Mouse (Mus musculus) heart, postnatal 10 days (tissue): ENCODE data around the gene Tmem43. TPM values are rescaled to one million over a fixed set of nuclear protein-coding genes. Genes with fewer than 3 reads are reported as not detected.

Experiments
- DNase-seq, 2 experiments: peaks; one replicate each; pipeline ENCODE4 v3.0.0; 2021
- intact Hi-C: fragments of 180-260 bp; cut with DNase I; formaldehyde crosslinking; loops from one replicate; pipeline ENCODE4 v1.15.1; 2025
- total RNA-seq, 2 experiments: library from RNA; stranded (reverse); gene quantifications; 2 replicates each; pipeline ENCODE4 v1.2.3; 2021

The Tmem43 gene
- total RNA-seq, 2 experiments from 2014 or later: 27.0 to 28.4 TPM

- intact Hi-C loops: no loop called here
- DNase-seq: peak; percentile 59 to 61
These were observed 15.2 kb downstream of the Tmem43 start for GRCm38 (mm10) chr6:91488496-91489212.

DNA sequence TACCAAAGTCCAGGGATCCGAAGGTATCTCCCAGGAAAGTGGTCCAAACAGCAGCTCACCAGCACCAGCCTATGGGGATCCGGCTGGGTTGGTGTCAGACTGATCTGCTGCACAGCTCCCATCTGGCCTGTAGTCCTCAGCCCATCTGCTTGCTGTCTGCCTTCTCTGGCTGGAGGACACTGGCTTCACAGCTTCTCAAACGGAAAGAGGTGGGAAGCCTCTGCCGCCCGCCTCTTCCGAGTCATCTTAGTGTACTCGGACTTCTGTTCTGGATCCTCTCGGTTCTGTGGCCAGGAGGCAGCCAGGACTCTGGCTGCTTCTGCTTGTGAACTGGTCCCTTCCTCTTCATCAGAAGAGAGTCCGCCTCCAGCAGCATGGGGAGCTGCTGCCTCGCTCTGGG is 16.4 kb downstream of the Tmem43 start:
- intact Hi-C loops: no loop called here
- peak; percentile 31 to 42 for DNase-seq

DNA sequence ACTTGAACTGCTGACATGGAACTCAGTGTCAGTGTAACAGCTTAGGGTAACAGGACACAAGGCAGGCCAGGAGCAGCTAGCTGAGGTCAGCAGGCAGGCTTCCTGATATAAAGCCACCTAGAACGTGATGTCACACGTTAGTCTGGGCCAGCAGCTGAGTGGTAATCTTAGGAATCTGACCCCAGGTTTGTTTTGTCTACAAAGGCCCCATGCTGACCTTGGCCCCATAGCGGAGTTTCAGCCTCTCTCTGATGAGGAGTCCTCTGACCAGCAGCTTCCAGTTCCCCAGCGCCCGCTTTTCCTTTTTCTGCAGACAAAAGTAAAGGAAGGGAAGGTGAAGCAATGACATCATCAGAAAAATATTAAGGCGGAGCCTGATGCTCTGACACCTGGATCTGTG is 17.5 kb downstream of the Tmem43 start:
- DNase-seq: no peak
- intact Hi-C loops: no loop called here

- intact Hi-C loops: no loop called here
- DNase-seq: no peak
These were observed 19.6 kb downstream of the Tmem43 start for GRCm38 (mm10) chr6:91493053-91493452.

- no peak for DNase-seq
- intact Hi-C loops: no loop called here
These were observed 21.0 kb downstream of the Tmem43 start for GRCm38 (mm10) chr6:91494526-91494925.

- intact Hi-C loops: no loop called here
- no peak for DNase-seq
These were observed 29.8 kb downstream of the Tmem43 start for GRCm38 (mm10) chr6:91503302-91503701.

GRCm38 (mm10) chr6:91506036-91506435 is 32.5 kb downstream of the Tmem43 start:
- no peak for DNase-seq
- intact Hi-C loops: no loop called here

DNA sequence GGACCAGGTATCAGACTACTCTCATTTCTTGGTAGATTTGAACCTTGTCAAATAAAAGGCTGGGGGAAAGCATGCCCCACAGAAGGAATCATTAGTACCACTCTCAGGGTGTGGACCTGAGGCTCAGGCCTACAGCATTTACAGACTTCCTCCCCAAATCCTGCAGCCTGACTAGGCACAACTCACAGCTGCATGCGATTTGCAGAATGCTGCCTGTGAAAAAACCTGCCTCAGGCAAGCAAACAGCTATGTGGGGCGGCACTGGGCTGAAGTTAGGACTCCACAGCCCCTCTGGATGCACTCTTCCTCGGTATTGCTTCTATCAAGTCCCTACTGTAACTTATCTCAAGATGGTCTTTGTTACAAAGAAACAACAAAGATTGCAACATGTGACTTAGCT is 34.5 kb downstream of the Tmem43 start:
- no peak for DNase-seq
- intact Hi-C loops: loop anchor here (2.0 kb wide), 1 partner anchor 221 kb away; no protein-coding TSS in a partner anchor

GRCm38 (mm10) chr6:91509326-91509725 is 35.8 kb downstream of the Tmem43 start:
- intact Hi-C loops: loop anchor here (2.0 kb wide), 1 partner anchor 223 kb away; no protein-coding TSS in a partner anchor
- DNase-seq: peak; percentile 77 to 90

DNA sequence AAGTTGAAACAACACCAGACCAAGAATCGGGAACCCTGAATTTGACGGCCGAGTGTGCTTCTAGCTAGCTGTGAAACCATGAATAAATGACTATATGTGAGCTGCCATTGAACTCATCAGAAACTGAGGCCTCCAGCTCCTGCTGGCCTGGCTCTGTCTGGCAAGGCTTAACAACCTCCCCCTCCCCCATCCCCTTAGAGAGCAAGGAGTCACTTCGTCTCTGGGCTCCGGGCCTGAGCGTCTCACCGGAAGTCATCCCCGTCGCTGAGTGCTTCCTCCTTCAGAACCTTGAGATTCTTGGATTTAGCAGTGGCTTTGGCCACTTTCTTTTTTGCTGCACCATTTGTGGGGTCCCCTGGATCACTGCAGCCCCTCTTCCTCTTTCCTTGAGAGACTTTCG is 36.7 kb downstream of the Tmem43 start:
- DNase-seq: no peak
- intact Hi-C loops: loop anchor here (10.0 kb wide), 1 partner anchor 575 kb away; no protein-coding TSS in a partner anchor

GRCm38 (mm10) chr6:91514135-91514534 is 40.6 kb downstream of the Tmem43 start:
- intact Hi-C loops: loop anchor here (10.0 kb wide), 1 partner anchor 571 kb away; no protein-coding TSS in a partner anchor
- no peak for DNase-seq

DNA sequence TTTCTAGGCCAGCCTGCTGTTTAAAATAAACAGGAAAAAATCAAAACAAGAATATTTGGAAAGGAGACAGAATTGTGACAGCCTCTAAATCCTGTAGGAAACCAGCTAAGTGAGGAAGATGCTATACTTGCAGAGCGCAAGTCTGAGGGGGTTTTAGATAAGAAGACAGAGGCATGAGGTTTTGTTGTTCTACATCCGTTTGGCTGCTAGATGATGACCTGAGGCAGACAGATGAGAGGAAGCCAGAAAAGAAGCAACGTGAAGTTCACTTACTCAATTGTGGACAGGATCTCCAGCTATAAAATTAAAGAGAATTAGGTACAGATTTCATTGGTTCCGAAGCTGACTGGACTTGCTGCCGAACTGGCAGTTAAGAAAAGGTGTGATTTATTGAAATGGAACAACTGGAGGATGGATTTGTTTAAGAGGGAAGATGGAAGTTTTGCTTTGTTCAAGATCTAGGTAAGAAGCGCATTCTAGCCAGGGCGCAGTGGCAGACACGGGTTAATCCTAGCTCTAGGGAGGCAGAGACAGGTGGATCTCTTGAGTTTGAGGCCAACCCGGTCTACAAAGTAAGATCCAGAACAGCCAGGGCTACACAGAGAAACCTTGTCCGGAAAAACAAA is 41.3 kb downstream of the Tmem43 start:
- no peak for DNase-seq
- intact Hi-C loops: loop anchor here (10.0 kb wide), 1 partner anchor 570 kb away; no protein-coding TSS in a partner anchor

DNA sequence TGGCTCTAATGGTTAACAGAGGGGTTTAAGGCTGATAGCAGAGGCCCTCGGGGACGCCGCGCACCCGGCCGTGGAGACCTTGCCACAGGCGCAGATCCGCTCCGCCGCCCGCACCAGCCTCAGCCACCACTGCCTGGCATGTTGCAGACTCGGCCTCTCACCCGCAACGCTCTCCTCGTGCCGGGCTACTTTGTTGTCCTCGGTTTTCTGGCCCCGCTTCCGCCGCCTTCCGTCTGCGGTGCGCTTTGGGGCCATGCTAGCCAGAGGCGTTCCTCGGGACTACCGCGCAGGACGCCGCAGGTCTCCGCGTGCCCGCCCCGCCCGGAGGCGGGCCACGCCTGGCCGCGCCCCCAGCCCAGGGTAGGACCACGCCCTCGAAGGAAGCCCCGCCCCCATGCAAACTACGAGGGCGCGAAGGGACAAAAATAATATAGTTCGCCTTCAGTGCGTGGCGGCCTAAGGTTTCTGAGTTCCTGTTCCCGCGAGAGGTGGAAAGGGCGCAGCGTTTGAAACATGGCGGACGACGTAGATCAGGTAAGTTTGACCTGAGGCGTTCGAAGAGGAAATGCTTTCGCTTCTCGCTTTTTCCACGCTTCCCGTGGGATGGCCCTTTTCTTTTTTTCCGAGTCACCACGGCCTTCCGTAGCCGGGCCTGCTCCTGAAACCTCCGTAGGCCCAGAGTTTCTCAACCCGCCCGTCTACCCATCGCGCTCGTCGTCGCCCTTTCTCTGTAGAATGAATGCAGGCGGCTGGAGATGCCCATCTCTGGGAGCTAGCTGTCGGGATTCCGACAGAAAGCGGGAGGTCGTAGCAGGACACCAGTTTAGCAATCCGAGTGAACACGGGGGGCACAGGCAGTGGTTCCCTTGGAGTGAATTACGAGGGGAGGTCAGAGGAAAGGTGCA is 42.3 kb downstream of the Tmem43 start, which contains the start of the genes Xpc and Lsm3:
TSS of gene Xpc (minus strand) at position 344 of the 905 bp plus-strand sequence.
TSS of gene Lsm3 (plus strand) at position 384 of the 905 bp plus-strand sequence.
- peak; percentile 99 to 100 for DNase-seq
- intact Hi-C loops: loop anchor here (10.0 kb wide), 1 partner anchor 569 kb away; no protein-coding TSS in a partner anchor

- intact Hi-C loops: loop anchor here (10.0 kb wide), 1 partner anchor 566 kb away; no protein-coding TSS in a partner anchor
- DNase-seq: peak in 1 of 2 experiments; percentile 31
These were observed 45.0 kb downstream of the Tmem43 start for GRCm38 (mm10) chr6:91518454-91519020.

GRCm38 (mm10) chr6:91522816-91523215 is 49.3 kb downstream of the Tmem43 start:
- DNase-seq: no peak
- intact Hi-C loops: no loop called here

- no peak for DNase-seq
- intact Hi-C loops: no loop called here
These were observed 52.0 kb downstream of the Tmem43 start for GRCm38 (mm10) chr6:91525544-91525943.

GRCm38 (mm10) chr6:91527227-91527860 is 53.8 kb downstream of the Tmem43 start:
- intact Hi-C loops: loop anchor here (1.0 to 2.0 kb wide), 3 partner anchors 49 to 214 kb away; partner anchors contain the start of gene Slc6a6
- DNase-seq: peak; percentile 60 to 62

- intact Hi-C loops: loop anchor here (1.0 kb wide), 1 partner anchor 18 kb away; no protein-coding TSS in a partner anchor
- DNase-seq: peak; percentile 67 to 85
These were observed 54.8 kb downstream of the Tmem43 start for GRCm38 (mm10) chr6:91528265-91528664.

GRCm38 (mm10) chr6:91530673-91531072 is 57.2 kb downstream of the Tmem43 start:
- intact Hi-C loops: no loop called here
- no peak for DNase-seq

DNA sequence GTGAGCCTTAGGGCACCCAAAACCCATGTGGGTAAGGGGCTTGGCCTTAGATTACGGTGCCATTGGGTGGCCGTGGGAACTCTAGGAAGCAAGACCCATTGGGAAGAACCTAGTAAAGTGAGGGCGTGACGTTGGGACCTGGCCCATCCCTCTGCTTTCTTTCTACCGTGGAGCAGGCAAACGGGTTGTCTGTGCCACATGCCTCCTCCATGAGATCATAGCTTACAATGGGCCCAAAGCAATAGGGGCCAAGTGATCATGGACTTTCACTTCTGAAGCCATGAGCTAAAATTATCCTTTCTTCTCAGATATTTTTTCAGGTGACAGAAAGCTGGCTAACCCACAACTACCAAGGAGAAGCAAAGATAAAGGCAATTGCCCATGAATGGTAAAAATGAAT is 57.8 kb downstream of the Tmem43 start:
- DNase-seq: peak; percentile 58 to 70
- intact Hi-C loops: no loop called here
